Mouse (Mus musculus): ENCODE results near the gene Otud6a.
A peak's percentile ranks its signal among the peaks of the same experiment; 100 is the strongest.
"Not testable (repeated sequence)": the region's sequence is repeated elsewhere in the genome, so short reads cannot be mapped to it uniquely, and the experiment has no call there.

Otud6a gene

GRCm38 (mm10) chrX:100428693-100429092 is at the start of gene Otud6a:
TSS of gene Otud6a (plus strand) at chrX:100429013.
- DNase-seq (ENCODE audit: low read depth, low spot score): no peak

GRCm38 (mm10) chrX:100389887-100390286 is 38.9 kb upstream of the Otud6a start:
- DNase-seq (ENCODE audit: low read depth, low spot score): no peak

GRCm38 (mm10) chrX:100392304-100392703 is 36.5 kb upstream of the Otud6a start:
- peak; percentile 73 for DNase-seq (ENCODE audit: low read depth, low spot score)

GRCm38 (mm10) chrX:100394223-100394861 is 34.5 kb upstream of the Otud6a start:
- peak; percentile 2 for DNase-seq (ENCODE audit: low read depth, low spot score)

- DNase-seq (ENCODE audit: low read depth, low spot score): peak; percentile 54
Measured at GRCm38 (mm10) chrX:100395026-100395425, 33.8 kb upstream of the Otud6a start.

GRCm38 (mm10) chrX:100400900-100401299 is 27.9 kb upstream of the Otud6a start:
- no peak for DNase-seq (ENCODE audit: low read depth, low spot score)

GRCm38 (mm10) chrX:100401657-100402056 is 27.2 kb upstream of the Otud6a start:
- DNase-seq (ENCODE audit: low read depth, low spot score): no peak

GRCm38 (mm10) chrX:100409245-100409644 is 19.6 kb upstream of the Otud6a start:
- DNase-seq (ENCODE audit: low read depth, low spot score): no peak

- DNase-seq (ENCODE audit: low read depth, low spot score): peak; percentile 87
Measured at GRCm38 (mm10) chrX:100432311-100432710, 3.5 kb downstream of the Otud6a start.

- DNase-seq (ENCODE audit: low read depth, low spot score): not testable (repeated sequence)
Measured at GRCm38 (mm10) chrX:100442617-100443016, 13.8 kb downstream of the Otud6a start, which contains the start of gene Awat2. TSS of gene Awat2 (minus strand) at chrX:100442717.

GRCm38 (mm10) chrX:100443532-100443931 is 14.7 kb downstream of the Otud6a start:
- DNase-seq (ENCODE audit: low read depth, low spot score): no peak

GRCm38 (mm10) chrX:100468047-100468446 is 39.2 kb downstream of the Otud6a start:
- no peak for DNase-seq (ENCODE audit: low read depth, low spot score)

GRCm38 (mm10) chrX:100470126-100470525 is 41.3 kb downstream of the Otud6a start:
- peak; percentile 50 for DNase-seq (ENCODE audit: low read depth, low spot score)

- DNase-seq (ENCODE audit: low read depth, low spot score): peak; percentile 40
Measured at GRCm38 (mm10) chrX:100471491-100471890, 42.7 kb downstream of the Otud6a start.

- DNase-seq (ENCODE audit: low read depth, low spot score): peak; percentile 6
Measured at GRCm38 (mm10) chrX:100475569-100476223, 46.9 kb downstream of the Otud6a start.
